Mouse (Mus musculus) G1E (cell line): ENCODE results near the gene Xrra1. TPM values are rescaled to one million over a fixed set of nuclear protein-coding genes. Genes with fewer than 3 reads are reported as not detected.
A peak's percentile ranks its signal among the peaks of the same experiment; 100 is the strongest.

ENCODE experiments used
- ATAC-seq: 2 replicates; pipeline ENCODE4 v1.8.0; 2016; ENCODE audit warnings: mild to moderate bottlenecking; ENCODE audit not compliant: insufficient number of reproducible peaks, poor library complexity, low FRiP score, severe bottlenecking; ENCODE audit errors: extremely low read depth
- DNase-seq: peaks from one replicate; pipeline ENCODE4 v3.0.0; 2012; ENCODE audit warnings: low spot score
- H3K27me3 ChIP-seq: 2 replicates; pipeline ENCODE4 v1.6.1; 2012; ENCODE audit warnings: mild to moderate bottlenecking, low read length, inconsistent platforms; ENCODE audit not compliant: insufficient read depth
- H3K36me3 ChIP-seq: replicated peaks from 2 replicates; pipeline ENCODE3; 2012; ENCODE audit warnings: mild to moderate bottlenecking, inconsistent platforms
- H3K4me1 ChIP-seq: 2 replicates; pipeline ENCODE4 v1.6.1; 2012; ENCODE audit warnings: low read depth, low read length, inconsistent platforms, mixed read lengths; ENCODE audit not compliant: insufficient read depth
- H3K4me3 ChIP-seq: 2 replicates; pipeline ENCODE4 v1.5.1; 2012; ENCODE audit warnings: low read depth, mild to moderate bottlenecking, inconsistent platforms, low read length, moderate library complexity, mixed read lengths
- H3K9me3 ChIP-seq: replicated peaks from 2 replicates; pipeline ENCODE4 v1.6.1; 2012; ENCODE audit warnings: inconsistent platforms
- CTCF ChIP-seq: IDR thresholded peaks from 2 replicates; pipeline ENCODE4 v1.5.1; 2012; ENCODE audit warnings: low read depth, low read length, inconsistent platforms, mixed read lengths
- GATA1 ChIP-seq: IDR thresholded peaks from 2 replicates; pipeline ENCODE4 v1.6.1; 2012; ENCODE audit warnings: borderline replicate concordance, low read length, inconsistent platforms, mixed read lengths
- GATA2 ChIP-seq: IDR thresholded peaks from 2 replicates; pipeline ENCODE4 v1.6.1; 2012; ENCODE audit warnings: low read depth, low read length, inconsistent platforms, borderline replicate concordance
- POLR2AphosphoS5 ChIP-seq: IDR thresholded peaks from 2 replicates; pipeline ENCODE4 v1.6.1; 2012; ENCODE audit warnings: low read depth, low read length, inconsistent platforms; ENCODE audit not compliant: insufficient replicate concordance
- TAL1 ChIP-seq: conservative IDR thresholded peaks from 2 replicates; pipeline ENCODE4 v1.6.1; 2012; ENCODE audit warnings: low read depth, low read length, inconsistent platforms, mixed read lengths
- polyA plus RNA-seq: library from polyadenylated mRNA; stranded (reverse); fragments of >175 nt; gene quantifications from 2 replicates; pipeline ENCODE4 v1.2.3, GENCODE M21; 2012
- total RNA-seq, 2 experiments: library from RNA; stranded (forward) in 1 of 2; stranded (reverse) in 1 of 2; fragments of 200-1000 nt in 1 of 2; fragments of >200 nt in 1 of 2; fragmentation: Nextera tagmentation in 1 of 2; gene quantifications; 2 replicates each; pipeline ENCODE4 v1.2.3; 2014 to 2017

Xrra1 gene
- total and polyA plus RNA-seq, 3 experiments, result 0.18 to 0.33 TPM; not detected in 1

DNA sequence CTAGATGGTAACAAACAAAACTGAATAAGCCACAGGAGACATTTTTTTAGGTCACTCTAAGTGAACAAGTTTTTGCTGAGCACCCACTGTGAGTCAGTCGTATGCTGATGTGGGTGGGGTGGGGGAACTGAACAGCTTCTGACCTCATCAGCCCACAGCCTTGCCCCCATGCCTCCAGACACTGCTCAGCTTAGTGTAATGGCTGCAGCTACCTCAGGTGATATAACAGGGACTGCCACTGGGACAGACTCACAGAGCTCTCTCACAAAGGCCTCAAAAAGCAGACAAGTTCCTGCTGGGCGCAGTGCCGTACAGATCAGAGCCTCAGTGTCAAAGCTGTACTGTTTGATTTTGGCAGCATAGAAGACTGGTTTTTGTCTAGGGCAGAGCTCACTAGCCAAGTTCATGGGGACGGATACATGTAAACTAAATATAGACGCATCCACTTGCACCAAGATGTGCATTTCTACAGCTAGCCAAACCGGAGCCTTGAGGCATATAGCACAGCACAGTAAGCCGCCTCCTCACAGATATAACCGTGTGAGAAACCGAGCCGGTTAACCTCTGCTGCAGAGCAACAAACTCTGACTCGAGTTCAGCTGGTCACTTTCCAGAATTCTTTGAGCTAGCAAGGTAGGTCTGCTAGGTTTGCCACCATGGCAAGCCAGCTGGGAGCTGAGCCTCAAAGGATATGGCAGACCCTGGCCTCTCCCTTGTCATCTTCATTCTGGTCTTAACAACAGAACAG is 44.2 kb downstream of the Xrra1 start:
- TF ChIP-seq TAL1 (no peak), POLR2AphosphoS5 (no peak), CTCF (no peak), GATA2 (no peak), GATA1 (no peak)
- Histone ChIP-seq H3K4me1 (peaks cover 60% of the 10 kb centered on the region), H3K27me3 (peaks cover 17% of the 10 kb centered on the region), H3K36me3 (no peaks in the 10 kb centered on the region), H3K4me3 (no peak overlapping the region), H3K9me3 (no peaks in the 10 kb centered on the region)
- no peak for DNase-seq
- ATAC-seq, result no peak

DNA sequence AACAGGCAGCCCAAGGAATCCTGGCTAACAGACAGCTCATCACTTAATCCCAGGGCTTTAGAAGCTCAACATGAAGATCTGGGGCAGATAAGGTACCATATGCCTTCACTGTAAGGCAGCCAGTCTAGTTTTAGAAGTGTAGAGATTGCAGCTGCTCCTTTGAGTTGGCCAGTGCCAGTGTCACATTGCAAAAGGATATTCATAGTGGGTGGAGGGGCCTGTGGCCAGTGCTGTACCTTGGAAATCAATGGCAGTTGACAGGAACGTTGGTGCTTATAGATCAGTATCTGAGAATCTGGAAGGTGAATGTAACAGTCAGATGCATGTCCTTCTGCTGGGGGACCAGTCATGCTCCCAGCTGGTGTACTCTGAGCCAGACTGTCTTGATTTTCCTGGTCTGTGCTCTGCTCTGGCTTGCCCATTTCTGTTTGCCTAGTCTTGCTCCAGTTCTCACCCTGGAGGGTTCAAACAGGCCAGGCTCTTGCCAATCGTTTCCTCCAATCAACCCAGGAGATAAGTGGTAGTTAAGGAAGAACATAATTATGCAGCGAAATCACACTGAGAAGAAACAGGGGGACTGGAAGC is 45.6 kb downstream of the Xrra1 start:
- DNase-seq (no peak), ATAC-seq (no peak)
- Histone ChIP-seq H3K9me3 (no peaks in the 10 kb centered on the region), H3K36me3 (no peaks in the 10 kb centered on the region), H3K4me3 (no peak overlapping the region; the same call in 1 of the 2 replicates), H3K4me1 (peaks cover 71% of the 10 kb centered on the region), H3K27me3 (peaks cover 12% of the 10 kb centered on the region)
- no peak for TF ChIP-seq GATA2
- no peak for TF ChIP-seq CTCF
- no peak for TF ChIP-seq TAL1
- TF ChIP-seq POLR2AphosphoS5, result no peak
- TF ChIP-seq GATA1, result no peak

- ATAC-seq (no peak), DNase-seq (no peak)
- peaks cover 19% of the 10 kb centered on the region for H3K27me3 ChIP-seq
- H3K36me3 ChIP-seq, result no peaks in the 10 kb centered on the region
- H3K4me1 ChIP-seq, result peaks cover 71% of the 10 kb centered on the region
- peak overlapping the region; percentile 30; the same call in 1 of the 2 replicates for H3K4me3 ChIP-seq
- peaks cover 6% of the 10 kb centered on the region for H3K9me3 ChIP-seq
- TF ChIP-seq GATA2 (no peak), TAL1 (no peak), POLR2AphosphoS5 (no peak), CTCF (no peak), GATA1 (no peak)
Measured at GRCm38 (mm10) chr7:99906346-99906745, 47.4 kb downstream of the Xrra1 start.

DNA sequence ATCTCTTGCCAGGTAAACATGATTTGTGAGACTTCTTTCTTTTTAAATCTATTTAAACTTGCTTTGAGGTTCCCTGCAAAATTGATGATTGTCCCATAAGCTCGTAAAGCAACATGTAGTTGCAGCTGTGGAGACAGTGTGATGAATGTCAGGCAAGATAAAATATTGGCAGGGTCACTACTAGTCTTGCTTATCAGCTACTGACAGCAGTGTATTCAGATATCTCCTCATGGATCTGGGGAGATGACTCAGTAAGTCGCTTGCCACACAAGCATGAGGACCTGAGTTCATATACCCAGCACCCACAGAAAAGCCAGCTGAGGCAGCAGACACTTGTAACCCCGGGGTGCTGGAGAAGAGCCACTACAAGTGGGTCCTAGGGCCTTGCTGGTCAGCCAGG is 48.5 kb downstream of the Xrra1 start:
- DNase-seq, result peak; percentile 65
- TF ChIP-seq GATA2 (peak; percentile 55; the same call in 1 of the 2 replicates), TAL1 (peak; percentile 95), CTCF (no peak)

DNA sequence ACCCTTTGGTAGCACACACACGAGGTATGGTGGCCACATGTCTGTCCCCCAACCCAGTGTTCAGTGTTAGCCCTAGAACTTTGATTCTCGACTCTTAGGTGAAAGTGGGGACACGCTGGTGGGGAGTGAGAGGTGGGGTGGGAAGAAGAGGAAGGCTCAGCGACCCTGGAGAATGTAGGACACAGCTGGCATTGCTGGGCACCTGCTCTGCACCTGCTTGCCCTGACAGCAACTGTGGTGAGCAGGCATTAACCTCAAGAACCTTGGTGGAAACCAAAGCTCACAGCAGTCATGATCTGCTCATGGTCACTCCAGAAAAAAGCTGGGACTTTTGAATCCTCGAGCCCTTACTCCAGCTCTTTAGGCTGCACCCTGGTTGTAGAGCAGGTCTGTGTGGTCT is 52.1 kb downstream of the Xrra1 start:
- ATAC-seq, result no peak
- no peak for TF ChIP-seq POLR2AphosphoS5
- no peak for TF ChIP-seq GATA1
- TF ChIP-seq CTCF, result no peak
- no peak for TF ChIP-seq GATA2
- TF ChIP-seq TAL1, result no peak
- peaks cover 52% of the 10 kb centered on the region for H3K27me3 ChIP-seq
- H3K36me3 ChIP-seq, result no peaks in the 10 kb centered on the region
- no peak for DNase-seq
- peaks cover 43% of the 10 kb centered on the region for H3K4me1 ChIP-seq
- H3K9me3 ChIP-seq, result peaks cover 6% of the 10 kb centered on the region
- no peak overlapping the region for H3K4me3 ChIP-seq

More for the DNA sequence above, 48.5 kb downstream of the Xrra1 start:
- peaks cover 6% of the 10 kb centered on the region for H3K9me3 ChIP-seq
- peak; percentile 93 for ATAC-seq
- H3K4me3 ChIP-seq, result peak overlapping the region; percentile 17; the same call in 1 of the 2 replicates
- peaks cover 63% of the 10 kb centered on the region for H3K4me1 ChIP-seq
- peaks cover 25% of the 10 kb centered on the region for H3K27me3 ChIP-seq
- no peaks in the 10 kb centered on the region for H3K36me3 ChIP-seq

DNA sequence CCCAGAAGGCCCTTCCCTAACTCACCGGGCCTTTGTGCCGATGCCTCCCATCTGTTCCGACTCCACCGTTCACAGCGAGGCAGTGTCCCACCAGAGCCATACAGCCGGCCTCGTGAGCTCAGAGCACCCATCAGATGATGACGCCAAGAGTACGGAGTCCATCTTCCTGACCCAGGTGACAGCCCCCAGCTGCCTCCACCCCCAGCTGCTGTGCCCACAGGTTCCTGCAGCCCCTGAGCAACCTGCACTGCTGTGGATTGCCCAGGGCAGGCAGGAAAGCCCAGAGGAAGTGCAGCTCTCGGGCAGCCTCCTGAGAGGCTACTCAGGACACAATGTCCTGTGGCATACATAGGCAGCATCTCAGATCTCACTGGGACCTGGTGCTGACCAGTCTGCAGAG is 55.4 kb downstream of the Xrra1 start:
- peaks cover 18% of the 10 kb centered on the region for H3K4me1 ChIP-seq
- no peak for TF ChIP-seq POLR2AphosphoS5
- ATAC-seq (no peak), DNase-seq (no peak)
- peaks cover 11% of the 10 kb centered on the region for H3K36me3 ChIP-seq
- H3K27me3 ChIP-seq, result peaks cover 68% of the 10 kb centered on the region
- H3K9me3 ChIP-seq, result peaks cover 6% of the 10 kb centered on the region
- H3K4me3 ChIP-seq, result no peak overlapping the region

- H3K36me3 ChIP-seq, result peaks cover 19% of the 10 kb centered on the region
- H3K9me3 ChIP-seq, result 0 out of 2 replicates have a peak, but pooled peaks cover 2% of the 10 kb centered on the region
- H3K4me1 ChIP-seq, result peaks cover 18% of the 10 kb centered on the region
- peaks cover 62% of the 10 kb centered on the region for H3K27me3 ChIP-seq
- DNase-seq, result no peak
- no peak for ATAC-seq
- TF ChIP-seq GATA2, result no peak
- H3K4me3 ChIP-seq, result no peak overlapping the region
Measured at GRCm38 (mm10) chr7:99915511-99915910, 56.6 kb downstream of the Xrra1 start.
